Mouse (Mus musculus): Measurements from ENCODE around the gene Hmcn1. TPM values are rescaled to one million over a fixed set of nuclear protein-coding genes. Genes with fewer than 3 reads are reported as not detected.

Gene Hmcn1
- polyA plus RNA-seq, 1 experiment, result 0.92 TPM

- no peak for TF ChIP-seq CTCF (IDR thresholded peaks at IDR 0.05; ENCODE audit: borderline replicate concordance, control insufficient read depth, extremely low read depth, insufficient read depth, low read length, poor library complexity)
- no peak for TF ChIP-seq POLR2A (IDR thresholded peaks at IDR 0.05; ENCODE audit: control insufficient read depth, extremely low read depth, insufficient read depth, low read length, poor library complexity)
- no peaks in the 10 kb centered on the region for H3K4me1 ChIP-seq (replicated peaks; ENCODE audit: control insufficient read depth, insufficient read depth, low read length)
- WGBS, result 95% methylated on average over 2 of the region's 2 CpGs
These were observed 187.8 kb downstream of the Hmcn1 start for GRCm38 (mm10) chr1:150805466-150805865.

DNA sequence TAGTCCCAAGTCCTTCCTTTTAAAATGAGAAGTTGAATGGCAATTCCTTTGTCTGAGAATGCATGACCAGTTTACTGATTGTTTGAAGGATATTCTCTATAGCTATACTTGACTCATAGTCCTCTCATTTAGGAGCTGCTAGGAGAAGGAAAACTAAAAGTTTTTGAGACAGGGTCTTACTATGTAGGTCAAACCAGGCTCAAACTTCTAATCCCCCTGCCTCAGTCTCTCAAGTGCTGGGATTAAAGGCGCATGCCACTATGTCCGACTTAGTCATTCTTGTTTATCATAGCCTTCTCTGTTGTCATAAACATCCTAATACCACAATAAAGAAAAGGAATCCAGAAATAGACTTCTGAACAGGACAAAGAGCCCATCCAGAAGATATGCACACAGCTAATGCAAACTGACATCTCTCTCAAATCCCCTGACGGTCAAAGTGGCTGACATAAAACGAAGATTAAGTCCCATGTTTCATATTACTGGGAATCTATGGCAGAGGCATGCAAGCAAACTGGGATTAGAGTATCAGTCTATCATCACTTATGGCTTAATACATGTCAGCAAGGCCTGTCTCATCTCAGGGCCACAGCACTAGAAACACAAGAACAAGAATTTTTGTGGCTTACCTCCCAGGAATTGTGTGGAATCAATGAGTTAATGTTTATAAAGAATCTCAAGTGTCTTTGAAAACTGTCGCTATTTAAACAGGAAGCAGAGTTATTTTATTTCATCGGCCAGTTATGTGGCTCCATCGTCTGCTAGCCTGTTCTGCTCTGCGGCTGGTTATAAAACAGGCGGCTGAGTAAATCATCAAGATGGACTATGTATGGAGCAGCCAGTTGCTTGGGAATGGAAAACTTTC lies 188.8 kb downstream of the Hmcn1 start:
- Histone ChIP-seq H3K36me3 (ENCODE audit: control insufficient read depth, insufficient read depth, low read length) (no peaks in the 10 kb centered on the region), H3K4me3 (ENCODE audit: control insufficient read depth, insufficient read depth, low read length) (no peak overlapping the region), H3K27me3 (ENCODE audit: control insufficient read depth, insufficient read depth, low read length) (no peaks in the 10 kb centered on the region), H3K27ac (ENCODE audit: control insufficient read depth, insufficient read depth, low read length) (no peak overlapping the region), H3K4me1 (replicated peaks; ENCODE audit: control insufficient read depth, insufficient read depth, low read length) (no peaks in the 10 kb centered on the region)
- TF ChIP-seq POLR2A (IDR thresholded peaks at IDR 0.05; ENCODE audit: control insufficient read depth, extremely low read depth, insufficient read depth, low read length, poor library complexity) (no peak), CTCF (IDR thresholded peaks at IDR 0.05; ENCODE audit: borderline replicate concordance, control insufficient read depth, extremely low read depth, insufficient read depth, low read length, poor library complexity) (no peak)
- no peak for DNase-seq
- 93% methylated on average over 9 of the region's 9 CpGs for WGBS

More at GRCm38 (mm10) chr1:150805466-150805865, 187.8 kb downstream of the Hmcn1 start:
- H3K27me3 ChIP-seq (ENCODE audit: control insufficient read depth, insufficient read depth, low read length), result no peaks in the 10 kb centered on the region
- no peak overlapping the region for H3K27ac ChIP-seq (ENCODE audit: control insufficient read depth, insufficient read depth, low read length)
- no peaks in the 10 kb centered on the region for H3K36me3 ChIP-seq (ENCODE audit: control insufficient read depth, insufficient read depth, low read length)
- DNase-seq, result no peak
- no peak overlapping the region for H3K4me3 ChIP-seq (ENCODE audit: control insufficient read depth, insufficient read depth, low read length)

DNA sequence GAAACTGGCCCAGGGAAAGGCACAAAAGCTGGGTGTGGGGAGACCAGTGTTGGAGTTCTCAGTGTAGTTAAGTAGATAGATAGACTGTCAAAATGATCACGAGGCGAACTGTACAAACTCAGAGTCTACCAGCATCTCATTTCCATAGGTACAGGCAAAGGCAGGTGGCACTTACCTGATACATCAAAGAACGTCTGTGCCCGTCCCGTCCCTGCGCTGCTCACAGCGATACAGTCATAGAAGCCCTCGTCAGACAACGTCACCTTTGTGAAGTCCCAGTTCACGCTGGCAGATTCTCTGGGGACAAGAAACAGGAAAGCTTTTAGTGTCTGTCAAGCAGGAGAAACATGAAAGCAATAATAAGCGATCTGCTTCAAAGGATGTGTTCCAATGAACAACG lies 190.6 kb downstream of the Hmcn1 start:
- no peak for TF ChIP-seq CTCF (IDR thresholded peaks at IDR 0.05; ENCODE audit: borderline replicate concordance, control insufficient read depth, extremely low read depth, insufficient read depth, low read length, poor library complexity)
- H3K4me3 ChIP-seq (ENCODE audit: control insufficient read depth, insufficient read depth, low read length), result no peak overlapping the region
- H3K27me3 ChIP-seq (ENCODE audit: control insufficient read depth, insufficient read depth, low read length), result no peaks in the 10 kb centered on the region
- no peak overlapping the region for H3K27ac ChIP-seq (ENCODE audit: control insufficient read depth, insufficient read depth, low read length)
- 95% methylated on average over 12 of the region's 12 CpGs for WGBS
- no peaks in the 10 kb centered on the region for H3K36me3 ChIP-seq (ENCODE audit: control insufficient read depth, insufficient read depth, low read length)
- DNase-seq, result no peak
- no peaks in the 10 kb centered on the region for H3K4me1 ChIP-seq (replicated peaks; ENCODE audit: control insufficient read depth, insufficient read depth, low read length)

DNA sequence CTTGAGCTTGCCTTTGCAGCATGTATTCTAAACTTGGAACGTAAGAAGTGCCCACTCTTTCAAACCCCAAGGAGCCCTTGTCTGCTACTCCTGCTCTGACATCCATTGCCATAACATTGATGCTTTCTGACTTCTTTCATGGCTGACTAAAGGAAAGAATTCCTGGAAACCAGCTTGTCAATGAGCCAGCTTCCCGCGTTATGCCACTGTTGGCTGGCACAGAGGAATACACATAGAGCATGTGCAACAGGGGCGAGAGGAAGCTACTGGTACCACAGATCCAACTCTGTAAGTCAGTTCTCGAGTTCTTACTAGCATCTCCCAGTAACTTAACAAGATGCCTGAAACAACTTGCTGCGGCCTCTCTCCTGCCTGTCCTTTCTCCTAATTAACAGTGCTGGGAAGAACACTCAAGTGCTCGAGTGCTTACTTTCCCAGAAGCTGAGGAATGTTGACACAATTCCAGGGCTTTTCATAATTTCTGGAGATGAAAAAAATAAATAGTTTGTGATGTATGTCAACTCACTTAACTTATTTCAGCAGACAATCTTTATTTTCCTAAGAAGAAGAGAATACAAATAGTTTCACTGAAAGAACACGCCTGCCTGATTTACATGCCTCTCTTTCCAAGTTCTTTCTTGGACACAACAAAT lies 192.5 kb downstream of the Hmcn1 start:
- 92% methylated on average over 8 of the region's 8 CpGs for WGBS
- TF ChIP-seq POLR2A (IDR thresholded peaks at IDR 0.05; ENCODE audit: control insufficient read depth, extremely low read depth, insufficient read depth, low read length, poor library complexity), result no peak
- TF ChIP-seq CTCF (IDR thresholded peaks at IDR 0.05; ENCODE audit: borderline replicate concordance, control insufficient read depth, extremely low read depth, insufficient read depth, low read length, poor library complexity), result no peak
- Histone ChIP-seq H3K27me3 (ENCODE audit: control insufficient read depth, insufficient read depth, low read length) (no peaks in the 10 kb centered on the region), H3K4me1 (replicated peaks; ENCODE audit: control insufficient read depth, insufficient read depth, low read length) (no peaks in the 10 kb centered on the region), H3K27ac (ENCODE audit: control insufficient read depth, insufficient read depth, low read length) (no peak overlapping the region), H3K36me3 (ENCODE audit: control insufficient read depth, insufficient read depth, low read length) (no peaks in the 10 kb centered on the region), H3K4me3 (ENCODE audit: control insufficient read depth, insufficient read depth, low read length) (no peak overlapping the region)
- no peak for DNase-seq

DNA sequence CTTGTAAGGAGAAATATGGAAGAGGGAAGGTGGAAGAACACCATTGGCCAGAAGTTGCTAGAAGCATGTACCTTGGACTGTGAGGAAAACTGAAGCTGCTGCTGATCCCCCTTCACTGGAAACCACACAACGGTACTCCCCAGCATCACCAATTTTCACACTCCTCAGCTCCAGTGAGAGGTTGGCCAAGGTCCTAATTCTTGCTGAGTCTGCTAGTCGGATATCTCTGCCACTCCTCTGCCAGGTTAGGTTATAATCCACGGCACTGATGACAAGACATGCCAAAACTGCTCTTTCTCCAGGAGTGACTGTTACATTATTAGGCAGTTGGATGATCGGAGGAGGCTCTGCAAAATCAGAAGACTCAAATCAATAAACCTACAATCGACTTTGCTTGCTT lies 194.6 kb downstream of the Hmcn1 start:
- 91% methylated on average over 5 of the region's 5 CpGs for WGBS
- Histone ChIP-seq H3K36me3 (ENCODE audit: control insufficient read depth, insufficient read depth, low read length) (no peaks in the 10 kb centered on the region), H3K4me1 (replicated peaks; ENCODE audit: control insufficient read depth, insufficient read depth, low read length) (no peaks in the 10 kb centered on the region), H3K27me3 (ENCODE audit: control insufficient read depth, insufficient read depth, low read length) (no peaks in the 10 kb centered on the region), H3K4me3 (ENCODE audit: control insufficient read depth, insufficient read depth, low read length) (no peak overlapping the region), H3K27ac (ENCODE audit: control insufficient read depth, insufficient read depth, low read length) (no peak overlapping the region)
- no peak for DNase-seq
- no peak for TF ChIP-seq CTCF (IDR thresholded peaks at IDR 0.05; ENCODE audit: borderline replicate concordance, control insufficient read depth, extremely low read depth, insufficient read depth, low read length, poor library complexity)
- no peak for TF ChIP-seq POLR2A (IDR thresholded peaks at IDR 0.05; ENCODE audit: control insufficient read depth, extremely low read depth, insufficient read depth, low read length, poor library complexity)

- no peak overlapping the region for H3K27ac ChIP-seq (ENCODE audit: control insufficient read depth, insufficient read depth, low read length)
- no peaks in the 10 kb centered on the region for H3K27me3 ChIP-seq (ENCODE audit: control insufficient read depth, insufficient read depth, low read length)
- no peaks in the 10 kb centered on the region for H3K4me1 ChIP-seq (replicated peaks; ENCODE audit: control insufficient read depth, insufficient read depth, low read length)
- no peaks in the 10 kb centered on the region for H3K36me3 ChIP-seq (ENCODE audit: control insufficient read depth, insufficient read depth, low read length)
- H3K4me3 ChIP-seq (ENCODE audit: control insufficient read depth, insufficient read depth, low read length), result no peak overlapping the region
- DNase-seq, result no peak
- no peak for TF ChIP-seq POLR2A (IDR thresholded peaks at IDR 0.05; ENCODE audit: control insufficient read depth, extremely low read depth, insufficient read depth, low read length, poor library complexity)
- TF ChIP-seq CTCF (IDR thresholded peaks at IDR 0.05; ENCODE audit: borderline replicate concordance, control insufficient read depth, extremely low read depth, insufficient read depth, low read length, poor library complexity), result no peak
- 96% methylated on average over 6 of the region's 6 CpGs for WGBS
These were observed 206.5 kb downstream of the Hmcn1 start for GRCm38 (mm10) chr1:150786746-150787145.

Data from thymus, adult 2 months (tissue).